Mouse (Mus musculus) myocyte (in vitro differentiated cells): ENCODE measurements around the gene BC048403.

Source experiments
- CEBPB ChIP-seq: IDR thresholded peaks from 2 replicates; pipeline ENCODE4 v1.6.1; 2011; ENCODE audit warnings: mild to moderate bottlenecking, moderate library complexity; ENCODE audit not compliant: poor library complexity, insufficient read depth, severe bottlenecking
- E2F4 ChIP-seq: IDR thresholded peaks from one replicate; pipeline ENCODE4 v1.6.1; 2011; ENCODE audit warnings: mild to moderate bottlenecking, control low read depth, moderate library complexity; ENCODE audit not compliant: insufficient read depth
- MAX ChIP-seq: IDR thresholded peaks from one replicate; pipeline ENCODE4 v1.6.1; 2011; ENCODE audit warnings: low read depth, mild to moderate bottlenecking, control low read depth
- MYOD1 ChIP-seq, 3 experiments: IDR thresholded peaks; one replicate each; pipeline ENCODE4 v1.6.1; 2011; ENCODE audit warnings: control low read depth in 2 of 3, low read depth in 2 of 3, mild to moderate bottlenecking in 2 of 3, moderate library complexity in 1 of 3; ENCODE audit not compliant: insufficient read length in 2 of 3, control insufficient read depth in 1 of 3
- MYOG ChIP-seq, 3 experiments: IDR thresholded peaks; one replicate each; pipeline ENCODE4 v1.6.1; 2011; ENCODE audit warnings: control low read depth in 2 of 3, low read depth in 2 of 3, mild to moderate bottlenecking in 2 of 3; ENCODE audit not compliant: insufficient read length in 2 of 3, control insufficient read depth in 1 of 3, insufficient read depth in 1 of 3
- POLR2A ChIP-seq: IDR thresholded peaks from one replicate; pipeline ENCODE4 v1.6.1; 2011; ENCODE audit warnings: low read depth, mild to moderate bottlenecking, control low read depth, moderate library complexity; ENCODE audit not compliant: insufficient read length
- POLR2AphosphoS2 ChIP-seq: IDR thresholded peaks from one replicate; pipeline ENCODE4 v1.6.1; 2011; ENCODE audit warnings: low read depth, control low read depth; ENCODE audit not compliant: insufficient read length
- REST ChIP-seq: IDR thresholded peaks from one replicate; pipeline ENCODE4 v1.6.1; 2011; ENCODE audit warnings: mild to moderate bottlenecking, control low read depth, moderate library complexity; ENCODE audit not compliant: insufficient read depth, insufficient read length
- TCF12 ChIP-seq: IDR thresholded peaks from one replicate; pipeline ENCODE4 v1.6.1; 2011; ENCODE audit warnings: mild to moderate bottlenecking, control low read depth; ENCODE audit not compliant: poor library complexity, insufficient read depth, severe bottlenecking
- TCF3 ChIP-seq: IDR thresholded peaks from one replicate; pipeline ENCODE4 v1.6.1; 2011; ENCODE audit warnings: low read depth, control low read depth; ENCODE audit not compliant: insufficient read length
- USF1 ChIP-seq: IDR thresholded peaks from one replicate; pipeline ENCODE4 v1.6.1; 2011; ENCODE audit warnings: low read depth, mild to moderate bottlenecking, control low read depth, moderate library complexity

DNA sequence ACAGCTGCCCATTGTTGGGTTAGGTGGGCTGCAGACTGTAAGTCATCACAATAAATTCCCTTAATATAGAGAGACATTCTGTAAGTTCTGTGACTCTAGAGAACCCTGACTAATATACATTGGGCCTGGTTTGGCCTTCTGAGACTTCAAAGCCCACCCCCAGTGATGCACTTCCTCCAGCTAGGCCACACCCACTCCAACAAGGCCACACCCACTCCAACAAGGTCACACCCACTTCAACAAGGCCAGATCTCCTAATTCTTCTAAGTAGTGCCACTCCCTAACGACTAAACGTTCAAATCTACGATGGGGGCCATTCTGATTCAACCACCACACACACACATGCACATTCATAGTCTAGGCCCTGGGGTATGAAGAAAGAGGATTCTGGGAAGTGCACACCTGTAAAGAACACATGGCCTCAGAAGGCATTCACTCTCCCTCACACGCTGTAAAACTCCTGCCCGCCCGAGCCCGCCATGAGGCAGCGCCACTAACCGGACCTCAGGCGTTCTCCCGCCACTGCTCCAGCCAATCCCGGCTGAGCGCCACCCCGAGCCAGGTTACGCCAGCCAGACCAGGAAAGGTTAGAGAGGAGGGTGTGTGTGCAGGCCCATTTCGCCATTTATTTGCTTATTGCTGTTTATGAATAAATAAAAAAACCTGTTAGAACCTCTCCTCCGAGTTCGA lies 20.7 kb upstream of the BC048403 start:
- TF ChIP-seq TCF12 (no peak), USF1 (no peak), POLR2A (no peak), MYOD1 (IDR thresholded peaks at IDR 0.05; ENCODE audit: control insufficient read depth in 1 of 3, insufficient read length in 2 of 3, low read depth in 2 of 3) (no peak), POLR2AphosphoS2 (no peak), E2F4 (no peak), CEBPB (no peak), MYOG (IDR thresholded peaks at IDR 0.05; ENCODE audit: control insufficient read depth in 1 of 3, insufficient read depth in 1 of 3, insufficient read length in 2 of 3, low read depth in 2 of 3) (no peak), MAX (no peak), REST (no peak), TCF3 (no peak)
